Comparison of ENCODE assay signal across 8 mouse cellular contexts in genomic region chr15:75048642-75049261, GRCm38 (mm10). TPM values are rescaled to one million over a fixed set of nuclear protein-coding genes. Genes with fewer than 3 reads are reported as not detected.
DNase-seq lines count a peak whose midpoint lies in the region; ATAC-seq lines count a peak whose summit lies in the region.
"Not testable (repeated sequence)": the region's sequence is repeated elsewhere in the genome, so short reads cannot be mapped to it uniquely, and the experiment has no call there.

Ly6c1 (minus strand) TSS chr15:75048830.

- not testable (repeated sequence) for H3K4me1 ChIP-seq in embryonic facial prominence, embryonic 14.5 days (ENCODE audit: control insufficient read depth, insufficient read depth, low read length); kidney, embryonic 15.5 days; lung, embryonic 16.5 days (replicated peaks; ENCODE audit: control insufficient read depth, insufficient read depth, low read length); stomach, embryonic 16.5 days (ENCODE audit: control insufficient read depth, insufficient read depth, low read length)

- intact Hi-C loops in heart, postnatal 36 days (cut with DNase I), result not testable (repeated sequence)

- H3K27ac ChIP-seq in embryonic facial prominence, embryonic 14.5 days (replicated peaks; ENCODE audit: low read depth, low read length); kidney, embryonic 15.5 days; stomach, embryonic 16.5 days (ENCODE audit: low read length): not testable (repeated sequence)
- H3K27ac ChIP-seq in lung, embryonic 16.5 days (ENCODE audit: low read length), result peak within 1 kb of the TSS; percentile 59

- ATAC-seq in embryonic facial prominence, embryonic 14.5 days (ENCODE audit: low read depth); kidney, embryonic 15.5 days (replicated peaks; ENCODE audit: low FRiP score); lung, embryonic 16.5 days (ENCODE audit: low read depth); stomach, embryonic 16.5 days (ENCODE audit: insufficient read depth, low FRiP score): not testable (repeated sequence)

- H3K27me3 ChIP-seq in embryonic facial prominence, embryonic 14.5 days (replicated peaks; ENCODE audit: control insufficient read depth, insufficient read depth, low read length); kidney, embryonic 15.5 days; lung, embryonic 16.5 days (ENCODE audit: control insufficient read depth, insufficient read depth, low read depth, low read length); stomach, embryonic 16.5 days (ENCODE audit: control insufficient read depth, insufficient read depth, low read length): not testable (repeated sequence)

- H3K36me3 ChIP-seq in embryonic facial prominence, embryonic 14.5 days (ENCODE audit: control insufficient read depth, insufficient read depth, low read length); kidney, embryonic 15.5 days; lung, embryonic 16.5 days (ENCODE audit: control insufficient read depth, insufficient read depth, low read length); stomach, embryonic 16.5 days (ENCODE audit: control insufficient read depth, insufficient read depth, low read length): not testable (repeated sequence)

- H3K4me2 ChIP-seq in embryonic facial prominence, embryonic 14.5 days (ENCODE audit: low read depth, low read length); kidney, embryonic 15.5 days; lung, embryonic 16.5 days (ENCODE audit: low read depth, low read length); stomach, embryonic 16.5 days (ENCODE audit: low read depth, low read length): not testable (repeated sequence)

- not testable (repeated sequence) for DNase-seq in adrenal gland, adult 2 months; embryonic facial prominence, embryonic 14.5 days (ENCODE audit: low spot score); gastrocnemius, postnatal 4 days (ENCODE audit: low spot score in 2 of 2); heart, postnatal 36 days; layer of hippocampus, postnatal 25 days (ENCODE audit: extremely low spot score in 1 of 2, low spot score in 1 of 2)

- WGBS in embryonic facial prominence, embryonic 14.5 days, result 100% methylated on average over 1 of the region's 1 CpGs
- 25% methylated on average over 1 of the region's 1 CpGs for WGBS in kidney, embryonic 15.5 days
- 80% methylated on average over 1 of the region's 1 CpGs for WGBS in lung, embryonic 16.5 days
- WGBS in stomach, embryonic 16.5 days, result 69% methylated on average over 1 of the region's 1 CpGs

- not testable (repeated sequence) for H3K9me3 ChIP-seq in embryonic facial prominence, embryonic 14.5 days (ENCODE audit: control insufficient read depth, low read length); kidney, embryonic 15.5 days (replicated peaks); lung, embryonic 16.5 days (ENCODE audit: control insufficient read depth, low read length); stomach, embryonic 16.5 days (replicated peaks; ENCODE audit: control insufficient read depth, low read length)

- H3K4me3 ChIP-seq in embryonic facial prominence, embryonic 14.5 days (ENCODE audit: low read depth, low read length); kidney, embryonic 15.5 days (replicated peaks); lung, embryonic 16.5 days (ENCODE audit: low read length); stomach, embryonic 16.5 days (replicated peaks; ENCODE audit: low read length): not testable (repeated sequence)

- H3K9ac ChIP-seq in embryonic facial prominence, embryonic 14.5 days (ENCODE audit: low read depth, low read length); kidney, embryonic 15.5 days; lung, embryonic 16.5 days (ENCODE audit: low read length); stomach, embryonic 16.5 days (ENCODE audit: low read length): not testable (repeated sequence)

RNA-seq across cellular contexts. Expression of gene Ly6c1, which starts in this region (rescaled TPM):
- 100 to 1,000 TPM in 1 of 2 experiments, 10 to 100 TPM in 1; 88.0 to 148 TPM for total RNA-seq in adrenal gland, adult 2 months (2021)
- 234 and 281 TPM in 2 replicates for polyA plus RNA-seq in adrenal gland, adult 2 months (2012; rRNA removed)
- 14.8 and 21.5 TPM in 2 replicates for polyA plus RNA-seq in embryonic facial prominence, embryonic 14.5 days (2014; fragmentation: Nextera tagmentation; extraction: Ambion mirVana)
- total RNA-seq in gastrocnemius, postnatal 4 days (2021), result 10 to 100 TPM; 40.7 to 51.1 TPM
- total RNA-seq in heart, postnatal 36 days (2021), result 100 to 1,000 TPM; 213 to 370 TPM
- polyA plus RNA-seq in kidney, embryonic 15.5 days (2015; fragmentation: Nextera tagmentation; extraction: Ambion mirVana), result 12.1 and 13.0 TPM in 2 replicates
- total RNA-seq in layer of hippocampus, postnatal 25 days (2021), result 10 to 100 TPM; 52.9 to 60.6 TPM
- polyA plus RNA-seq in lung, embryonic 16.5 days (2015; fragmentation: Nextera tagmentation; extraction: Ambion mirVana), result 28.9 and 36.2 TPM in 2 replicates
- 19.7 and 22.0 TPM in 2 replicates for polyA plus RNA-seq in stomach, embryonic 16.5 days (2015; fragmentation: Nextera tagmentation; extraction: Ambion mirVana)
